Mouse (Mus musculus) brain, adult 2 months (tissue): Measurements from ENCODE around the gene Tbc1d19.

Source experiments
- DNase-seq: peaks from one replicate; pipeline ENCODE4 v3.0.0; 2011; ENCODE audit warnings: low read depth, low spot score

The Tbc1d19 gene

DNA sequence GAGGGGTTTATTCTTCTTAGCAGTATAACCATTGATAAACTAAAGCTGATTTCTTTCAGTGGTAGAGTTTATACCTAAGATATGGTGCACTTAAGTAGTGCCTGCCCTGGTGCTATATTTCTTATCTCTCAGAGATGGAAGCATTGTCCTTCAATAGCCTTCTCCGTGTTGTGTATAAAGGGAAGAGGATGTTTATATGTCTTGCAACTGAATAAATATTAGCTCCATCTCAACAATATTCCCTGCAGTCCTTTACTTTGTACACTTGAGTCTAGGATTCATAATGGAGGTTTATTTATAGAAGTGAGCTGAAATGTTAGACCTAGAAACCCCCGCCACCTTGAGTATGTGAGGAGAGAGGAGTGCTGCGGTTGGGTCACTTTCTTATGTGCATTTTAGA, 93.4 kb downstream of the Tbc1d19 start:
- no peak for DNase-seq

DNA sequence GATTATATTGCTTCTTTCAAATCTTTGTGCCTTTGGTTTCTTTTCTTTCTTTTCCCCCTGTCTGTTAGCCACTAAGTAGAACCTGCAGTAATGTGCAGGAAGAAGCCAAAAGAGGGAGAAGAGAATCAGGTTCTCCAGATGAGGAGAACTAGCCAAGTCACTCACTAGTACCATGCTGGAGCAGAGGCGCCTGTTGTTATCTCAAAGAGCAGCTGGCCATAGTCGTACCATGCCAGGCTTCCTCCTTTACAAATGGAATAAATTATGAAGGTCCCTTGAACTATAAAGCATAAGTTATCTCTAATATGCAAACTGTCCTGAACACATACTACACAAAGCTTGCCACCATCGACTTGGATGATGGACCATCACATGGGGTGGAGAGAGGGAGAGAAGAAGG, 99.8 kb downstream of the Tbc1d19 start:
- no peak for DNase-seq

DNA sequence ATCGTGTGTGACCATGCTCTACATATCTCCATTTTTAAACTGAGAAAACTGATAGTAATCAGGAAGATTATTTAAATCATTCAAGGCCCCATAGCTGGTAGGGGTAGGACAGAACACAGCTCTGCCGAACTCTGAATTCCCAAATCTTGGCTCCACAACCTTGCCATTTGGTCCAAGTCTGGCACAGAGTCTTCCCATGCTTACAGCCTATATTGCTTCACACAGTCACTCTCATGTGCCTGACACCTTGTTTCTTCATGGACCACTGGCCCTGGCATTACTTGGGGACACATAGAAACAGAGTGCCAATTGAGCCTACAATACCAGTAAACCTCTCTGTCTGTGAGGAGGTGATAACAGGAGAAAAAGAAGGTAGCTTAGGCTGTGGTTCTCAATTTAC, 111.0 kb downstream of the Tbc1d19 start:
- no peak for DNase-seq

DNA sequence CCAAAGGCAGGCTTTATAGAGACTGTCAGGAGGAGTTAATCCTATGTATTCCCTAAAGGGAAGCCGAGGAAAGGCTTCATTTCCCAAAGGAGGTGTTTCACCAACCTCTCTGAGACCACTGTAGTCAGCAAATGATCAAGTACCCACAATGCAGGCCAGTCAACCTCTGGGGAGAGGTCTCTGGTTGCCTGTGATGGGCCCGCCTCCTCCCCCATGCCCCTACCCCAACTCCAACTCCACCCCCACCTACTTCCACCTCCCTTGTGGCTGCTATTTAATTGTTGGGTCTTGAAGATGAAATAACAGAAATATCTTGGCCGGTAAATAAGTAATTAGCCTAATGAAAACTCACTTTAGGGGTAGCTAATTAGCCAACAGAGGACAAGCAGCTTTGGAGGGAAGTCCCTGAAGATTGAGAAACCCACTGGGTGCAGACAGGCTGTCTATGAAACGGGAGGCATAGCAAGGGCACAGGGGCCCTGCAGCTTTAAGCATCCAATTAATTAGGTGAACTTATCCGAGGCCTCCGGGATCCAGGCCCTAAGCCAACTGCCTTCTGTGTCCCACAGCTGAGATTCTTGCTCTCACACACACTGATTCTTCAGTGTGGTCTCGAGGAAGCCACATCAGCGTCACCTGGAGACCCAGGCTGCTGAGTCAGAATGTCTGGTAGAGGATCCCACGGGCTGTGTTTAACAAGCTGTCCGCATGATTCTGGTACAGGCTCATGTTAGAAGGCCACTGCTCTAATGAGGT, 112.9 kb downstream of the Tbc1d19 start:
- DNase-seq, result no peak

DNA sequence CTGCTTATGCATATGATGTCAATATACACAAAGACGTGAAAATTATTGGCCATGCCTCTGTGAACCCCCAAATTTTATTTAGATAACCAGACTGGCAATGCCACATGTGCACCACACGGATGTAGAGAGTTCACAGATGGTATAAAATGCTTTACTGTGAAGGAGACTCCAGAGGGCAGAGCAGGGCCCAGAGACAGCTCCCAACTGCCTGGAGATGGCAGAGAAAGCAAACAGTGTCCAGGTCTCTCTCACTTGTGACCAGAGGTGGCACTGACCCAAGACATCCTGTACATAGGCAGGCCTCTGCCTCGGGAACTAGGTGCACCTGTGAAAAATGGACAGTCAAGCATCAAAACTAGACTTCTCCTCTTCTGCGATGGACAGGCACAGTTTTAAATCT, 114.6 kb downstream of the Tbc1d19 start:
- no peak for DNase-seq

DNA sequence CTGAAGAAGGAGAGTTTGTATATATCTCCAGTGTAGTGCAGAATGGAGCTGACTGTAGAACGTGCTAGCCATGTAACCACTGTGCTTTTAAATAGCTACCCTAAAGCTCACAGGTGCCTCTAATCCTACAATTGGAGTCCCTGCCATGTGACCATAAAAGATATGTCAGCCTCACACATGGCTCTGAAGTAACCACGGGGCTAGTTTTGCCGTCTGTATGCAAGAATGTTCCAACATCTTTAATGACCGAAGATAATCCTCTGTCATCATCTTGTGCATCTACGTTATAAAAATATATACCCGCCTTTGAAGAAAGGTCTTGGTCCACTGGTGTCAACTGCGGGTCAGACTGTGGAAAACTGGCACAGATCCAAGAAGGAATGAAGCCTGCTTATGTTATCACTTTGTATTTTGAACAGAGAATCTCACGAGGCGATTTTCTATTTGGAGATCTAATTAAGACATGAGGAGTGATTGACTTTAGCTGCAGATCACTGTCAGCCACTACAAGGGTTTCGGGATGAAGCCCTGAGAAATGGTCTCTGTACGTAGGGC, 117.0 kb downstream of the Tbc1d19 start:
- DNase-seq, result no peak

DNA sequence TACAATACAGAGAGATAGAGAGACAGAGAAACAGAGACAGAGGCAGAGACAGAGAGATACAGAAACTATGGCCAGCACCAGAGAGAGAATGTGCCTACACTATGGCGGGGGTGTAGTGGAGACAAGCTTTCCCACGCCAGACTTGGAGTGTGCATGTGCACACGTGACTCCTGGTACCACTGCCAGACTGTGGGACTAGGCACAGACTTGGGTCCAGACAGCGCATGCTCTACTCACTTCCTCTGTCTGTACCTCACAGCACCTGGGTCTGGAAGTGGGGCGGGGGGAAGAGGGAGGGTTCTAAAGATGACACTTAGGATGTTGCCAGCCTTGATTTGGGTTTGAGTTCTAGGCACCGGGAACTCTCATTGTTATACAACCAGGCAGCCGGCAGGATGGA, 118.5 kb downstream of the Tbc1d19 start:
- DNase-seq, result peak; percentile 50

DNA sequence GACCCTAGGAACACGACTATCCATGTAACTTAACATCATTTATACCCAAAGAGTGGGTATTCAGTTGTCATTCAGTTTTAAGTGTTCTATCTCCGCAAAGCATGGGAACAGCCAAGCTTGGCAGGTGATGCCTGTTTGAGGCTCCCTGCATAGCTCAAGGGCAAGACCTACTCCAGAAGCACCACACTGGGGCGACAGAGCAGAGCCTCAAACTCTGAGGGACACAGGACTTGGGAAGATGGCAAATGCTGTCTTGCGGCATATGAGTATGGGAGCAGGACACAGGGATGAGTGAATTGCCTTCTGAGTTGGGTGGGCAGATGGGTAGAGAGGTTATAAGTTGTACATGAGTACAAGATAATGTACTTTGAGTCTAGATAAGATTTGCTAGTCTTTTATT, 119.1 kb downstream of the Tbc1d19 start:
- no peak for DNase-seq

DNA sequence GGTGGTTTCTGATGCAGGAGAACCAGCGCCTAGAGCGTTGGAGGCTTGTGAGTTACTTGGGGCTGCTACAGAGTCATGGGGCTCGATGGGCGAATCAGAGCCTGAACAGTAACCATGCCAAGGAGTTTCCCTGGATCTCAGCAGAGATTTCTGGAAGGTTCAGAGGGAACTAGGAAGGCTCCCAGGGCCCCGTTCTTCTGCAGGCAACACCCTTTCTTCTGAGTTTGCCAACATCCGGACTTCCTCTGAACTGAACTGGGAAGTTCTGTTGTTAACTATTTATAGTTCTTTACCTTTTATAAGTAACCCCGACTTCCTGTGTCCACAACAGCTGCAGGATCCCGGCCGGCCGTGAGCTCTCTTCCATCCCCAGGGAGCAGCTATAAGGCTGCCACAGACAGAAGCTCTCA, 119.8 kb downstream of the Tbc1d19 start:
- no peak for DNase-seq

DNA sequence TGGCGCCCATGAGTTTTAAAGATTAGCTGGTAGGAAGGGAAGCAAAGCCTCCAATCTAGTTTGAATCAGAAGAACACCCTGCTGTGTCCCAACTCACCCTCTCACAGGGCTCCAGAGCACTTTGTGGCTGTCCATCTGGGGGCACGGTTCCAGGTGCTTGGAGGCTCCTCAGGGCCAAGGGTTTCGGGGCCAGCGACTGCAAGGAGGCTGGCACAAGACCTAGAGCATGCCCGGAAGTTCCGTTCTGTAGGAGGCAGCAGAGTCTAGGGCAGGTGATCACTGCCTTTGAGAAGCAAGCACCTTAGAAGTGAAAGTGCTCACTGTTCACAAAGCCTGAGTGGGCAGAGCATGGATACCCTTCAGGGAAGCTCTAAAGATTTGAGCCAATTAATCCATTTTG, 120.4 kb downstream of the Tbc1d19 start:
- DNase-seq, result no peak

DNA sequence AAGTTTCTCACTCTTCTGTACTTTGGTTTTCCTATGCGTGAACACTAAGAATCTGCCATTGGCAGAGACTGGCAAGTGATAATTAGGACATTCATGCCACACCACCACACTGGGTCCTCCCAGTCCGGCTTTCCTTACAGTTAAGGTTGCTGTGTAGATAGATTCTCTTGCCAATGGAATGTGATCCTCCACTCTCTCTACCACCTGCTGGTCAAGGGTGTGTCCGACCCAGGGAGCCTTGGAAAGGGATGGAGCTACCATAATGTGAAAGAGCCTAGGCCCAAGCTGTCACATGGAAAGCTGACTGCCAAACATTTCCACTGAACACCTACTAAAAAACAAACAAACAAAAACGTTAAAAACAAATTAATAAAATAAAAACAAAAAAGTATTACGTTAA, 121.6 kb downstream of the Tbc1d19 start:
- no peak for DNase-seq

DNA sequence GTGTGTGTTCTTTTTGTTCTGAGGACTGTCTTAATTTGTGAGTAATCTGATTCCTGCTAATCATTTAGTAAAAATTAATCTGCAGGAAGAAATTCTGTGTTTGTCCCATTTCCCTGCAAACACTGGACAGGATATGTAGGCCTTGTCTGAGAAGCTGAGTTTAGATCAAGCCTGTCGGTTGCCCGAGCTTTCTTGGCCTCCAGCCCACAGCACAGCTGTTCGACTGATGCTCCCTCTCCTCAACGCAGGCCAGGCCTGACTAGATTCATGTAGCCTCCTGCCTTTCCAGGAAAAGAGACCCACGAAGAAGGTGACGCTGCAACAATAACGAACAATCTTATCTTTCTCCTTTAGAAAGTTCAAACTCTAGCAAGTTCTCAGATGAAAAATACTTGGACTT, 124.2 kb downstream of the Tbc1d19 start:
- DNase-seq, result no peak

DNA sequence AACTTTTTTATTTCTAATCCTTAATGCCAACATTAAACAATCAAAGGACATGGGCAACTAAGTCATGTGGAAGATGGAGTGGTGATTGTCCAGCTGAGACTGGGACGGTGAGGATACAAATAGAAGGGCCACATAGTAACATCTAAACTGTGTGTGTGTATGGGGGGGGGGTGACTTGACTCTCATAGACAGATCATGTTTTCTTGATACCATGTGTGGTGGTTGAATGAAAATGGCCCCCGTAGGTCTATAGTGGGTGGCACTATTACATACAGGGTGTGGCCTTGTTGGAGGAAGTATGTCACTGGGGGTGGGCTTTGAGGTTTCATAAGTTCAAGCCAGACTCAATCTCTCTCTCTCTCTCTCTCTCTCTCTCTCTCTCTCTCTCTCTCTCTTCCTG, 124.6 kb downstream of the Tbc1d19 start:
- no peak for DNase-seq

DNA sequence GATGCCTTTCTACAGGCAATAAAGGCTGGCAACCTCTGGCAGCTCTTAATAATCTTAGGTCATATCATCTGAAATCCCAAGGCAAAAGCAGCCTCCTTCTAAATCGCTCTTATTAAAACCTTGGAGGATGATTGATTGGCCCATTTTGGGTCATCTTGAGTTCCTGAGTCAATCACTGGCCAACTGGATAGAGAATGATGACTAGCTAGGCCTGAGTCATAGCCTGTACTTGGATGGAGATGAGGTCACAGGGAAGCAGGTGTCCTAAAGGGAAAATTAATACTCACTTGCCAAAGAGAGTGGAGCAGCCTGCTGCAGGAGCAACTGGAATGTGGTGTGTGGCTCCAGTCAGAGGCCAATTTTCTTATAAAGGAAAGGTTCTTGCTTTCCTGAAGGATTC, 125.4 kb downstream of the Tbc1d19 start:
- no peak for DNase-seq

DNA sequence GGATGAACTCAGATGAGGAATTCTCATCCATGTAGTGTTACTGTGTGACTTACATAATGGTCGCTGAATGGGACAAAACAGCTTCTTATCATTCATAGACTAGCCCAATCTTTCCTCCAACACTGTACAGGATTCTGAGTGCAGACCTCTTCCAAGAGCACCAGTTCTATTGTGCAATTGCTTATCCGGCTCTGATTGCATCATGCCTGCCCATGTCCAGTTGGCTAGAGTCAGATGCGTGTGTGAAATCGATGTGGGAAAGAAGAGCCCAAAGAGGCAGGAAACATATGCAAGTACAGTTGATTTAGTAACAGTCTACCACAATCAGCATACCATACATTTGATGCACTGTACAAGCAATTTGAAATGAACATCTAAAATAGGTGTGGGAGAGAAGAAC, 127.8 kb downstream of the Tbc1d19 start:
- no peak for DNase-seq

DNA sequence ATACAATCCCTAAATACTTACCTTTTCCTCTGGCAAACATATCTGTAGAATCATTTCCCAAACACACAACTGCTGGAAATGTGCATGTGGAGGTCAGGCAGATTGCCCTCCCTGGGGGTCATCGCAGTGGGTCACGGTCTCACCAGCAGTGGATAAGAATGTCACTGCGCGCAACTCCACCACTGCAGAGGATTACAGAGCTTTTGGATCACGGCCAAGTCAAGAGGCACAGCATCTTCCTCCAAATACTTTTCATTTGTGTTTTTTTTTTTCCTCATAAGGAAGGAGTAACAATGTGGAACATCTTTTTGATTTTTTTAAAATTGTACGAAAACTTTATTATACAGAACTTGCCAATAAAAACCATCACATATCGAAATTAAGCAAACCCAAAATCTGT, 129.6 kb downstream of the Tbc1d19 start:
- DNase-seq, result no peak

DNA sequence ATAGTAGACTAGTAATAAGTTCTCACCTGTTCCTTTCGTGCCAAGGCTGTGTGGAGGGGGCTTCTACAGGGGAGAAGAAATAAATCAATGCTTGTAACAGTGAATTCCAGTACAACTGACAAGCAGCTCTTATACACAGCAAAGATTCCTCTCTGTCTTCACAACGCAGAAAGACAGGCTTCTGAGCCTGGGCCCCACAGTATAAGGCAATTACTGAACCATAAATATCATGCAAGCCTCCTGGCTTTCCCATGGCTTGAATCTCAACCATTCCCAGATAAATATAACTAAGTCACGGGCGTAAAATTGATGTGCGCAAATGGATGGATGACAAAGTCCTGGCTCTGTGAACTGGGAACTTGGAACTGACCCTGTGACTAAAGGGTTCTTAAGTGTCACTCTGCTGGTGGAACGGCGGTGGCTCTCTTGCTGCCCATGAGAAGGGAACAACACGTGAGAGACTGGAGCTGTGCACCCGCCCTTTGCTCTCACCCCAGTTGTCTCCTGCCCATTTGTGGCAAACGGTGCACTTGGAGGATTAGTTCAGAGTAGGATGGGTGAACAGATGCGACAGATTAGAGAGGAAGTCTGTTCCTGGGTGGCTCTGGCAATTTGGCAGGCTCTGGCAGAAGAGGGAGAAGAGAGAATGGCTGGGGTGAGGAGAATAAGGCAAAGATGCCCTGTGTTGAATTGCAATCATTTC, 132.1 kb downstream of the Tbc1d19 start:
- peak; percentile 61 for DNase-seq

DNA sequence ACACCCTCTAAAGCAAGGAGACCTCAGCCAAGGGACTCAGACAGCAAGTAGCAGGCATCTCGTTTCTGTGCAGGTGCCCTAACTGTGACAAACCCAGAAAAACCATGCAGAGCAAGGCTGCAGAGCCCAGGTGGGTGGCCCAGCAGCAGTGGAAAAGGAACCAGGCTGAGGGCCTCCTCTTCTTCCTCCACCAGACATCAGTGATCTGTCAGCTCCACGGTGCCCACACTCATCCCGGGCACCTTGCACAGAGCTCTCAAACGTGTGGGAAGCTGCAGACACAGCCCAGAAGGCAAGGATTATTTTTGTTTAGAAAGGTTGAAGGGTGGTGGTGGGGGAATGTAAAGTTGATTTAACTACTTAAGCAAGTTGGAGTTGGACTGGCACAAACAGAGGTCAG, 132.9 kb downstream of the Tbc1d19 start:
- peak; percentile 70 for DNase-seq

DNA sequence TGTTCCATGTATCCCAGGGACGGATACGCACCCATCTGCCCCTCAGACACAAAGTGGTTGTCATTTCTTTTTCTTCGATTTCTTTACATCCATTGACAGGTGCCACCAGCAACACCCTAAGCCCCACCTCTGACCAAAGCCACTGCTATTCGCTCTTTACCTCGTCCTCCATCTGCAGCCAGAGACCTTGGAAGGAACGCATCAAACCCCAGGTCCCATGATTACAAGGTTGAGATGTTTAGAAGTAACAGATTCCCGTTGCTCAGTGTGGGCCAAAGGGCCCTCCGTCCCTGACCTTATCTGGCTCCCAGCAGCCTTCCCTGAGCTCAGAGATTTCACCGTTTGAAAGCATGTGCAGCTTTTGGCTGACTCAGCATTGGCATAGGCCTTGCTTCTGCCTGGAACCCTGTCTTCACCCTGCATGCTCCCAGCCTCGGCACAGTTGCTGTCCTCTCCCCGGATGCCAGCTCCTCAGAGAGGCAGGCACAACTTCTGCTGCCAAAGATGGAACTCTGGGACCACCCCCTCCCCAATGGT, 134.0 kb downstream of the Tbc1d19 start:
- DNase-seq, result no peak

DNA sequence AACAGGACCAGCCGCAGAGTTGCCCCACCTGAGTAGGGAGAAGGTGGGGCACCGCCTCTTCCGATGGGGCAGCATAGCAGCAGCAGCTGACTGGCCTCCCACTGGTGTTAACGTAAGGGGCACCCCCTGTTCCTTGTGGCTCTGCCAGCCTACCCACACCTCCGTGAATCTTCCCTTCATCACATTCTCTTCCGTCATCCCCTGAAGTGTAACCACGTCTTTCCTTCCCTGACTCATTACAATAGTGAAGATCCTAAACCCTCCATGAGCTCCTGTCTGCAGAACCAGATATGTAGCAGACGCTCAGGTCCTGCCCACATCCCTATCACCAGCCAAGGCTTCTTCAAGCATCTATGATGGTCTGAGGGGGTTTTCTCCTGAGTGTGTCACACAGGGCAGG, 137.3 kb downstream of the Tbc1d19 start:
- peak; percentile 63 for DNase-seq

DNA sequence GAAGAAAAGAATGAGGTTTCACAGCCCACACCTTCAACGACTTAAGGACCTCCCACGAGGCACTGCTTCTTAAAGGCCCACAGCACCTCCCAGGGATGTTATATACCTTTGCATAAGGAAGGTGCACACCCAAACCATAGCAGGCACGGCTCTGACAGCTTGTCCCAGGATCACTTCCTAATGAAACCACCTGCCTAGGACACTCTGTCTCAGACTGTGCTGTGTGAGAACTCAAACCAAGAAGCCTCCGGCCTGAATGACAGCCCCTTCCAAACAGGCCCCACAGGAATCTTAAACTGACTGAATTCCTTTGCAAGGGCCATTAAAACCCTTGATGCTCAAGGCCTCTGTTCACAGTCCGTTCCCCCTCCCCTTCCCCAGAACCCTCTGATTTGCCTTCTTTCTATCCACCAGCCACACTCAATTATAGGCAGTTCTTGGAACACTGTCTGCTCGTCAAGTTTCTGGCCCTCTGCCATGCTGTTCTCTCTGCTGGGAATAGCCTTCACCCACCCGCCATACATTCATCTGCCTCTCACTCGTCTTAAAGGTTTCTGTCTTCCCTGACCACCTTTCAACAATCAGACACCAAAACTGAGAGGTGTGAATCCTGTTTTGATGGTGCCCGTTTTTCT, 138.3 kb downstream of the Tbc1d19 start:
- DNase-seq, result peak; percentile 68

DNA sequence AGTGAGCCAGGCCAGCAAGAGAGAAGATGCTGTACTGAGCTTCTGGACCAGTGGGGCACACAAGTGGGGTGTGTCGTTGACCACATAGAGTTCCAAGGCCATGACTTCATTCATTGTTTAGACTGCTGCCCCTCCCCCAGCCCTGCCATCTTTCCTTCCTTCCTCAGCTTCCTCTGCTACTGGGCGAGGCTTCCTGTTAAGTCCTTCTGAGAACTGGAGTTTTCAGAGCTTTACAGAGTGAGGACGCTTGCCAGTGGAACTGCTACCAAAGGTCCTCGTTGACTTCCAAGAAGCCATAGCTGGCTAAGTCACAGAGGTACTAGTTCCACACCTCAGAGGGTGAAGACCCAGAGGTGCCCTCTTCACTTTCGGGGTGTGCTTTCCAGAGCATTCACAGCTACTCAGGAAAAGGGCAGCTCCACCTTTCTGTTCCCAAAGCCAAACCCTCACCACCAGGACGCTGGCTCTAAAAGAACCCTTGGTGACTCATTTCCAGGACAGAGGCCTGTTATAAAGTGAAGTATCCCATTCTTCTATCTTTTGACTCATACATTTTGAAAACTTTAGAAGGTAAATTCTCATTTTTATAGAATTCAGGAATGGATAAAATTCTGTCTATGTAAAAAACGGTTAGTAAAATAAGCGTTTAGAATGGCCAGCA, 139.3 kb downstream of the Tbc1d19 start:
- DNase-seq, result no peak
